Mouse (Mus musculus) urinary bladder, postnatal 10 days (tissue): Measurements from ENCODE around the gene Gm9048.
"Not testable (repeated sequence)": the region's sequence is repeated elsewhere in the genome, so short reads cannot be mapped to it uniquely, and the experiment has no call there.

Source experiments
- DNase-seq: peaks from one replicate; pipeline ENCODE4 v3.0.0; 2022; ENCODE audit warnings: low spot score

The Gm9048 gene

DNA sequence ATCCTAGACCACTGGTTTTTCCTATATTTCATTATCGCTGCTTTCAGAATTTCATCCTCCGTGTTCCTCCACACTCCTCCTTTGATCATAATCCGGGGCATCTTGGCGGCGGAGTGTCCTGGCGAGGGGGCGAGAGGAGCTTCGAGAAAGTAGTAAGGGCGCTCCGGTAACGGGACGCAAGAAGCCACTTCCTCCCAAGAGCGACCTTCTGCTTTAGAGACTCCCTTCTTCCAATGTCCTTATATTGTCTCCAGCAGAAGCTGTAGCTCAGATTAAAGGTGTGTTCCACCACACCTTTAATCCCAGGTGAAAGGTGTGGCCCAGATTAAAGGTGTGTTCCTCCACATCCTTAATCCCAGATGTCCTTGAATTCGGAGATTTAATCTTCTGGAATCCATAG, at the start of gene Gm9048:
Gene Gm9048 (minus strand): TSS at position 101 of the 400 bp plus-strand sequence.
- DNase-seq: not testable (repeated sequence)

DNA sequence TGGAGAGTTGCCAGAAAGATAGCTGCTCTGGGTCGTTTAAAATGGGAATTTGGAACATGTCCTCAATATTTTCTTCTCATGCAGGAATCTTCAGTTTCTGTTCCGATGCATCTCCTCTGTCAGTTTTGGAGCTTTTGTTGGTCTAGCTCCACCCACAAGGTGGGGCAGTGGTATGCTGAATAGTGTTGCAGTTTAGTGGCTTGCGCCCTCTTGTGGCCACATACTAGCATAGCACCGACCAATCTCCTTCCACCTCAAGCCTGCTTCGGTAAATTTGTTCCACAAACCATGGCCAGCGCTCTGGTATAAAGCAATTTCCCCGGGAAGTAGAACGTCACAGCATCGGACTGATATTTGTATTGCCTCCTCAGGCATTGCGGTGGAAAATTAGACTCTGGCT, 22.0 kb upstream of the Gm9048 start:
- DNase-seq: peak; percentile 48

DNA sequence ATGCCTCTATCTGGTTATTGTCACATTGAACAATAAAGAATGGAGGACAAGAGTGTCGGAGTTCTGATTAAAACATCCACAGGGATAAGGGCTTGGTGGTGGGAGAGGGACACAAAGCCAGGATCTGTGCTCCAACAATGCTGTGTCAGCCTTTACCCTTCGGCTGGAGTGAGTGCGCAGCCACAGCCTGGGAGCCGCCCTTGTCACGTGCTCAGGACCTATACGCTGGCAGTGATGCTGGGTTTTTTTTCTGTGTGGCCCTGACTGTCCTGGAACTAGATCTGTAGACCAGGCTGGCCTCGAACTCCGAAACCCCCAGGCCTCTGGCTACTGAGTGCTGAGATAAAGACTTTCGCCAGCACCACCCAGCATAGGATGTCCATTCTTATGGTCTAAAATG, 21.0 kb upstream of the Gm9048 start:
- DNase-seq: no peak

GRCm38 (mm10) chr10:118354005-118354404, 5.5 kb upstream of the Gm9048 start, which contains the start of gene Gm9049:
TSS of gene Gm9049 (minus strand) at chr10:118354105.
- not testable (repeated sequence) for DNase-seq

DNA sequence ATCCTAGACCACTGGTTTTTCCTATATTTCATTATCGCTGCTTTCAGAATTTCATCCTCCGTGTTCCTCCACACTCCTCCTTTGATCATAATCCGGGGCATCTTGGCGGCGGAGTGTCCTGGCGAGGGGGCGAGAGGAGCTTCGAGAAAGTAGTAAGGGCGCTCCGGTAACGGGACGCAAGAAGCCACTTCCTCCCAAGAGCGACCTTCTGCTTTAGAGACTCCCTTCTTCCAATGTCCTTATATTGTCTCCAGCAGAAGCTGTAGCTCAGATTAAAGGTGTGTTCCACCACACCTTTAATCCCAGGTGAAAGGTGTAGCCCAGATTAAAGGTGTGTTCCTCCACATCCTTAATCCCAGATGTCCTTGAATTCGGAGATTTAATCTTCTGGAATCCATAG, 5.3 kb downstream of the Gm9048 start, which contains the start of gene Gm9046:
Gene Gm9046 (minus strand): TSS at position 101 of the 400 bp plus-strand sequence.
- DNase-seq: not testable (repeated sequence)

- DNase-seq: not testable (repeated sequence)
Observed at GRCm38 (mm10) chr10:118337731-118338130, 10.7 kb downstream of the Gm9048 start, which contains the start of gene Gm9045. TSS of gene Gm9045 (minus strand) at chr10:118337831.

DNA sequence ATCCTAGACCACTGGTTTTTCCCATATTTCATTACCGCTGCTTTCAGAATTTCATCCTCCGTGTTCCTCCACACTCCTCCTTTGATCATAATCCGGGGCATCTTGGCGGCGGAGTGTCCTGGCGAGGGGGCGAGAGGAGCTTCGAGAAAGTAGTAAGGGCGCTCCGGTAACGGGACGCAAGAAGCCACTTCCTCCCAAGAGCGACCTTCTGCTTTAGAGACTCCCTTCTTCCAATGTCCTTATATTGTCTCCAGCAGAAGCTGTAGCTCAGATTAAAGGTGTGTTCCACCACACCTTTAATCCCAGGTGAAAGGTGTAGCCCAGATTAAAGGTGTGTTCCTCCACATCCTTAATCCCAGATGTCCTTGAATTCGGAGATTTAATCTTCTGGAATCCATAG, 16.2 kb downstream of the Gm9048 start, which contains the start of gene Gm9044:
Gene Gm9044 (minus strand): TSS at position 101 of the 400 bp plus-strand sequence.
- not testable (repeated sequence) for DNase-seq

- DNase-seq: not testable (repeated sequence)
Observed at GRCm38 (mm10) chr10:118326869-118327268, 21.6 kb downstream of the Gm9048 start, which contains the start of gene Gm9040. TSS of gene Gm9040 (minus strand) at chr10:118326969.

DNA sequence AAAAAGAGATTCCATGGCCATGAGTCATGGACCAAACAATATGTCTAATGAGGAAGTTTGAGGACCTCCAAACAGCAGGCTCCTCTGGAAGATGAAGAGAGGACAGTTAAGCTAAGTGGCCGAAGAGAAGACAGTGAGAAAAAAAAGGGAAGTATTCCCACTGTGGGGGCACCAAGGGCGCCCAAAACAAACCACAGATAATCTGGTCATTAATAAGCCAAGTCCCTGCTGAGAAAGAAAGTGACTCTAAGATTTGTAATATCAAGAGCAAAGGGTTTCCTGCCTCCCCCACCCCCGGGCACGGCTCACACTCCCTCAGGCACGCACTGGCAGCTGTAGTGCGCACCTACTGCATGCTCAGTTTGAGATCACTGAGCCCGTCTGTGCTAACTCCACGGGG, 29.5 kb downstream of the Gm9048 start:
- no peak for DNase-seq

DNA sequence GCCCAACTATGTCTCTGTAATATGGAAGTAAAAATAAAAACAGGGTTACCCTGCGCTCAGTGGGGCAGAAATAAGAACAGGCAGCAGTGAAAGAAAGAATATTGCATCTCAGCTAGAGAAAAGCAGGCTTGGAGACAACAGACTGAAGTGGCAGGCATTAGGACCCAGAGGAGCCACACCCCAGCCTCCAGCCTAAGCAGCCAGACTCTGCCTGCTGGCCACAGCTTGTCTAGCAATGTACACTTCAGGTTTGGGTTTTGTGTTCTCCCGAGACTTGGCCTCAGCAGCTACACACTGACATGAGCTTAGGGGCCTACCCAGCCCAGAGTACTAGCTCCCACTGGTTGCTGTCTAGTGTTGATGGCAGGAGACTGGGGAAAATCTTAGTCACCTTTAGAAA, 46.3 kb downstream of the Gm9048 start:
- not testable (repeated sequence) for DNase-seq
